Mouse (Mus musculus): ENCODE measurements at regions not wholly inside any gene's neighbourhood (a gene's known extent, or its start where the extent isn't known, plus 50 kb on each side); places are given as distances from the start of the nearest gene placed in this dataset.

DNA sequence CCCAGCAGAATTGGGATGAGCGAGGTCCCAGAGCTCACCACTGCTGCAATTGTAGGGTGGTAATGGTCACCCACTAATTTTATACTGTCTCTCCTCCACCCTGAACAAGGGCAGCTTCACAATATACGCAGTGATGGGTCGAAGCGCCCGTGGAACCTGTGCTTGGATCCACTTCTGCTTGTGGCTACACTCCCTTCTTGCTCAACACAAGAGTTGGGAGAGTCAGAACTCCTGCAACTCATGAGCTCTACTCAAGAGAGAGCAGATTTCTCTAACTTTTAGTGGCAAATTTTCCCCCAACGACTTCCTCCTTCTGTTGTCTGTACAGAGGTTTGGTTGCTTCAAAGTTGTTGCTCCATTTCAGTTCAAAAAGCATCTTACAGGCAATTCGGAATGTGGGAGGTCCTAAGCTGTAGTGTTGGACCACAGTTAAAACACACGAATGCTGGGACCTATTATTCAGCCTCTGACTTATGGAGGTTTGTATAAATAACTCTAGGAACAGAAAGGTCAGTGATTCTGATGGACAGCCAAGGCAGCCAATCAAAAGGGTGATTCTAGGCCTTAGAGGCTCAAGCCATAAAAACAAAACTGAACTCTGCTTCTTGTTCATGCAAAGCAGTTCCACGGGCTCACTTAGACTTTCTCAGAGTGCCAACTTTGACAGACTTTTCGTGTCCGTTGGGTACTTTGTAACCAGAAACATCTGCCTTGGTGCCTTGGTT, 227.8 kb upstream of the Meis1 start:
- TF ChIP-seq POLR2A (IDR thresholded peaks at IDR 0.05; ENCODE audit: control insufficient read depth, low read depth, low read length) (no peak), CTCF (IDR thresholded peaks at IDR 0.05; ENCODE audit: control insufficient read depth, insufficient read depth, insufficient replicate concordance, low read depth, low read length) (no peak)
- Histone ChIP-seq H3K27ac (ENCODE audit: control insufficient read depth, insufficient read depth, low read depth, low read length) (no peak overlapping the region), H3K4me3 (ENCODE audit: control insufficient read depth, low read depth, low read length) (no peak overlapping the region), H3K4me1 (ENCODE audit: control insufficient read depth, insufficient read depth, low read length) (no peaks in the 10 kb centered on the region), H3K27me3 (ENCODE audit: control insufficient read depth, insufficient read depth, low read length) (no peaks in the 10 kb centered on the region), H3K36me3 (ENCODE audit: control insufficient read depth, insufficient read depth, low read length) (no peaks in the 10 kb centered on the region)

DNA sequence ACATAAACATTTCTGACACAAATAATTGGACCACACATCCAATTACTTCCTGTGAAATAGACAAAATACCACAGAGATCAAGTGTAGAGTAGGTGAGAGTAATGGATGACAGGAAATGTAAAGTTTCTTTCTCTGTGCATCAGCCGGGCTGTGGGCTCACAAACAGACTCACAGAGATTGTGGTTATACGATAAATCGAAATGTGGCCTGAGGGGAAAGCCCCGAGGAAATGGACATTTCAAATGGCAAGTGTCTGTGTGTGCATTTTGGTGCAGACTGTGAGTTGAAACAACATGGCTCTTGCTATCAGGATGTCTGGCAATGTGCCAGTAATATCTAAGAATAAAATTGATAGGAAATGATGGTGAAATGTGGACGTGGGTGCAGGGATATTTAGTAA, 234.8 kb upstream of the Meis1 start:
- Histone ChIP-seq H3K27me3 (ENCODE audit: control insufficient read depth, insufficient read depth, low read length) (no peaks in the 10 kb centered on the region), H3K4me1 (ENCODE audit: control insufficient read depth, insufficient read depth, low read length) (no peaks in the 10 kb centered on the region), H3K27ac (ENCODE audit: control insufficient read depth, insufficient read depth, low read depth, low read length) (no peak overlapping the region), H3K36me3 (ENCODE audit: control insufficient read depth, insufficient read depth, low read length) (no peaks in the 10 kb centered on the region), H3K4me3 (ENCODE audit: control insufficient read depth, low read depth, low read length) (no peak overlapping the region)
- TF ChIP-seq CTCF (IDR thresholded peaks at IDR 0.05; ENCODE audit: control insufficient read depth, insufficient read depth, insufficient replicate concordance, low read depth, low read length) (no peak), POLR2A (IDR thresholded peaks at IDR 0.05; ENCODE audit: control insufficient read depth, low read depth, low read length) (no peak)

DNA sequence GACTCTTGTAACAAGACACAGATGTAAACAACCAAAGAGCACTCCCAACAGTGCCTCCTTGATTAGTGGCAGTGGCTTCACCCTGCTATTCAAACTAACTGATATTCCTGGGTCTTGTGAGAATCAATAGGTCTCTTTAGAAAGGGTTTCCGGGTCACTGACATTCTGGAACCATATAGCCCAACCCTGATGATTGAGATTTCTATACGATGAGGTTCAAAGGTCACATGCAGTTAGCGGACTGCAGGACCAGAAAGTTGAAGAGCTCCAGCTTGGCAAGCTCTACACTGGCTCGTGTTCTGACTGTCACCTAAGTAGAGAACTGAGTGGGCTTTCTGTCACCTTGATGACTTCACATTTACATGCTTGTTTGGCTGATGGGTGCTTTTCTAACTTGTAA, 235.4 kb upstream of the Meis1 start:
- Histone ChIP-seq H3K4me1 (ENCODE audit: control insufficient read depth, insufficient read depth, low read length) (no peaks in the 10 kb centered on the region), H3K27me3 (ENCODE audit: control insufficient read depth, insufficient read depth, low read length) (no peaks in the 10 kb centered on the region), H3K36me3 (ENCODE audit: control insufficient read depth, insufficient read depth, low read length) (no peaks in the 10 kb centered on the region), H3K4me3 (ENCODE audit: control insufficient read depth, low read depth, low read length) (no peak overlapping the region), H3K27ac (ENCODE audit: control insufficient read depth, insufficient read depth, low read depth, low read length) (no peak overlapping the region)
- TF ChIP-seq CTCF (IDR thresholded peaks at IDR 0.05; ENCODE audit: control insufficient read depth, insufficient read depth, insufficient replicate concordance, low read depth, low read length) (no peak), POLR2A (IDR thresholded peaks at IDR 0.05; ENCODE audit: control insufficient read depth, low read depth, low read length) (no peak)

DNA sequence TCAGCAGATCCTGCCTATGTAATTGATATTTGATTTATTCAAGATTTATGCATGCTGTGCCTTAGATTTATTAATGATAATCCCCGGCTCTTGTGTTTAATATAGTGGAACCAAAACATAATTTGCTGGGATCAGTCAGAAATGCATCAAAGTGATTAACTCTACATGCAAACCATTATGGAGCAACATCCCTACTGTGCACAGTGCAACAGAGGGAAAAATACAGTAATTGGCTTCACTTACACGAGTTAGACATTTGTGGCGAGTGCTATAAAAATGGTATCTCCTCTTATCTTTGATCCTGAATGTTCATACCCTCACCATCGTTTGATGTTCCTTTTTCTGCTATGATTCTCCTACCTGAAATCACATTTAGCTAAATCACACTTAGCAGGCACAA, 238.8 kb upstream of the Meis1 start:
- Histone ChIP-seq H3K27ac (ENCODE audit: control insufficient read depth, insufficient read depth, low read depth, low read length) (no peak overlapping the region), H3K4me3 (ENCODE audit: control insufficient read depth, low read depth, low read length) (no peak overlapping the region), H3K27me3 (ENCODE audit: control insufficient read depth, insufficient read depth, low read length) (no peaks in the 10 kb centered on the region), H3K4me1 (ENCODE audit: control insufficient read depth, insufficient read depth, low read length) (no peaks in the 10 kb centered on the region), H3K36me3 (ENCODE audit: control insufficient read depth, insufficient read depth, low read length) (no peaks in the 10 kb centered on the region)
- no peak for TF ChIP-seq CTCF (IDR thresholded peaks at IDR 0.05; ENCODE audit: control insufficient read depth, insufficient read depth, insufficient replicate concordance, low read depth, low read length)
- TF ChIP-seq POLR2A (IDR thresholded peaks at IDR 0.05; ENCODE audit: control insufficient read depth, low read depth, low read length): no peak

DNA sequence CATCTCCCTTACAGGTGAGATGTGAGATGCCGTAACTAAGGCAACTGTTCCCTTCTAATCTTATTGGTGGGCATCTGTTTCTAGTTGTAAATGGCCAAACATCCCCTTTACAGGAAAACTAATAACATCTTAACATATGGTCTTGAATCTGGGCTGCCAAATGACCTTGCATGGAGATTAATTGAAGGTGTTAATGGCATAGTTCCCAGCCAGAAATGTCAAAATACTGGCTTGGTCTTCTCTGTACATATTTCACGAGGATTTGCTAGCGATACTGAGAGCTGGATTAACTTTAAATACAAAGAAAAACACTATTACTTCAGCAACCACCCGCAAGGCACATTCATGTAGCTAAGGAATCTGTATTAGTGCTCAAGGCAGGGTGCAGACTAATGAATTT, 244.0 kb upstream of the Meis1 start:
- Histone ChIP-seq H3K27ac (ENCODE audit: control insufficient read depth, insufficient read depth, low read depth, low read length) (no peak overlapping the region), H3K4me1 (ENCODE audit: control insufficient read depth, insufficient read depth, low read length) (no peaks in the 10 kb centered on the region), H3K4me3 (ENCODE audit: control insufficient read depth, low read depth, low read length) (no peak overlapping the region), H3K27me3 (ENCODE audit: control insufficient read depth, insufficient read depth, low read length) (no peaks in the 10 kb centered on the region), H3K36me3 (ENCODE audit: control insufficient read depth, insufficient read depth, low read length) (no peaks in the 10 kb centered on the region)
- no peak for TF ChIP-seq POLR2A (IDR thresholded peaks at IDR 0.05; ENCODE audit: control insufficient read depth, low read depth, low read length)
- no peak for TF ChIP-seq CTCF (IDR thresholded peaks at IDR 0.05; ENCODE audit: control insufficient read depth, insufficient read depth, insufficient replicate concordance, low read depth, low read length)

DNA sequence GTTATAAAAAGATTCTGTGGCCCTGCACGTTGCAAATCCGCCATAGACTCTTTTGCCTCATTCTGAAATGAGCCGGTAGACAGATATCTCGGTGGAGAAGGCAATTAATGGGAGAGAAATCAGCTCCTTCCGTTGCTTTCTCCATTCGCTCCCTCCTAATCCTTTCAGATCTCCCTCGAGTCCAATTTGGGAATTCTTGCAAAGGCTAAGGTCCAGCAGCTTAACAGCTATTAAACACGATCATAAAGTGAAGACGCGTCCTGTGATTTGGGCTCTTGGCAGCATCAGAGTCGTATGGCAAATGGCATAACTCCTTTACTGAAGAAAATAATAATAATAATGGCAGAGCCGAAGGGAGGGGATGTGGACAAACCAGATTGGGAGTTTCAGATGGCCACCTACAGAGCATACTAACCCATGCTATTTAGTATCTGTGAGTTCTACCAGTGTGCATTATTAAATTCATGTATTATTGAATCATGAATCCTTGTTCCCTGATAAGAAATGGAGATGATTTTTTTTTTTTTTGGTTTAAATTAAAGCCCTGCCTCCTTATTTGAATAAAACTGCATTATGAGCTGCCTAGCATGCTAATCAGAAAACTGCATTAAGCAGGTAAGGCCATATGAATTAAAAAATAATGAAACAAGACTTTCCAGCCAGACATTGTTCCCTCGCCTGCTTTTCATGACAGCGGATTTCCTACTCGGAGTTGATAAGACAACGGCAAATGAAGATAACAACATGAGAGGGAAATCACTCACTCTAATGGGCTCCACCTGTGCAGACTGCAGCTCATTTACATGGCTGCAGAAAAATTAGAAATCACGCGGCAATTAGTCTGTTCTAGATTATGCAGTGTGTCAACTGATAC, 246.2 kb upstream of the Meis1 start:
- Histone ChIP-seq H3K4me3 (ENCODE audit: control insufficient read depth, low read depth, low read length) (no peak overlapping the region), H3K27ac (ENCODE audit: control insufficient read depth, insufficient read depth, low read depth, low read length) (no peak overlapping the region), H3K4me1 (ENCODE audit: control insufficient read depth, insufficient read depth, low read length) (no peaks in the 10 kb centered on the region), H3K27me3 (ENCODE audit: control insufficient read depth, insufficient read depth, low read length) (no peaks in the 10 kb centered on the region), H3K36me3 (ENCODE audit: control insufficient read depth, insufficient read depth, low read length) (no peaks in the 10 kb centered on the region)
- no peak for TF ChIP-seq POLR2A (IDR thresholded peaks at IDR 0.05; ENCODE audit: control insufficient read depth, low read depth, low read length)
- TF ChIP-seq CTCF (IDR thresholded peaks at IDR 0.05; ENCODE audit: control insufficient read depth, insufficient read depth, insufficient replicate concordance, low read depth, low read length): no peak

DNA sequence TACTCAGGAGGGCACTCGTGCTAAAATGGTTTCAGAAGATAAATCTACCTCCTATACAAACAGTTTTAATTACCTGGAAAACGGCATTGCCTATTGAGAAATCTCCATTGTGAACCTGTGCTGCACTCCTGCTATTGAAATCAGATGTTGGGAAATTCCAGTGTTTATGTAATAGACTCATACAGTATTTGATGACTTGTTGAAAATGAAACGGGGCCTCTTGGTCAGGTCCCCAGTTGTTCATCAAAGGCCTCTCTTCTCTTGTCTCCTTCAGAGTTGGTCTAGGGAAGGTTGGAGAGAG, 246.8 kb upstream of the Meis1 start:
- Histone ChIP-seq H3K4me3 (ENCODE audit: control insufficient read depth, low read depth, low read length) (no peak overlapping the region), H3K4me1 (ENCODE audit: control insufficient read depth, insufficient read depth, low read length) (no peaks in the 10 kb centered on the region), H3K27me3 (ENCODE audit: control insufficient read depth, insufficient read depth, low read length) (no peaks in the 10 kb centered on the region), H3K36me3 (ENCODE audit: control insufficient read depth, insufficient read depth, low read length) (no peaks in the 10 kb centered on the region), H3K27ac (ENCODE audit: control insufficient read depth, insufficient read depth, low read depth, low read length) (no peak overlapping the region)
- TF ChIP-seq CTCF (IDR thresholded peaks at IDR 0.05; ENCODE audit: control insufficient read depth, insufficient read depth, insufficient replicate concordance, low read depth, low read length): no peak
- no peak for TF ChIP-seq POLR2A (IDR thresholded peaks at IDR 0.05; ENCODE audit: control insufficient read depth, low read depth, low read length)

Data from testis, adult 2 months (tissue).